Mouse (Mus musculus) testis, adult 2 months (tissue): ENCODE data around the gene Igsf21. TPM values are rescaled to one million over a fixed set of nuclear protein-coding genes. Genes with fewer than 3 reads are reported as not detected.

Experiments used
- H3K27ac ChIP-seq: fragments of 200-500 bp; 2 replicates; pipeline ENCODE4 v1.5.1; 2012; ENCODE audit warnings: low read depth, low read length; ENCODE audit not compliant: control insufficient read depth, insufficient read depth
- H3K27me3 ChIP-seq: fragments of 200-500 bp; 2 replicates; pipeline ENCODE4 v1.6.1; 2012; ENCODE audit warnings: mild to moderate bottlenecking, low read length, moderate library complexity; ENCODE audit not compliant: control insufficient read depth, insufficient read depth
- H3K36me3 ChIP-seq: fragments of 200-500 bp; 2 replicates; pipeline ENCODE4 v1.6.1; 2012; ENCODE audit warnings: mild to moderate bottlenecking, low read length; ENCODE audit not compliant: control insufficient read depth, insufficient read depth
- H3K4me1 ChIP-seq: fragments of 200-500 bp; 2 replicates; pipeline ENCODE4 v1.6.1; 2012; ENCODE audit warnings: low read length; ENCODE audit not compliant: control insufficient read depth, insufficient read depth
- H3K4me3 ChIP-seq: fragments of 200-500 bp; 2 replicates; pipeline ENCODE4 v1.5.1; 2012; ENCODE audit warnings: low read depth, mild to moderate bottlenecking, low read length, moderate library complexity, mixed read lengths; ENCODE audit not compliant: control insufficient read depth
- CTCF ChIP-seq: fragments of 200-500 bp; IDR thresholded peaks from 2 replicates; pipeline ENCODE4 v1.5.1; 2012; ENCODE audit warnings: low read depth, mild to moderate bottlenecking, inconsistent platforms, low read length, moderate library complexity; ENCODE audit not compliant: control insufficient read depth, insufficient read depth, insufficient replicate concordance
- POLR2A ChIP-seq: fragments of 200-500 bp; IDR thresholded peaks from 2 replicates; pipeline ENCODE4 v1.6.1; 2012; ENCODE audit warnings: low read depth, mild to moderate bottlenecking, inconsistent platforms, low read length, moderate library complexity; ENCODE audit not compliant: control insufficient read depth
- polyA plus RNA-seq: library from polyadenylated mRNA; depleted of rRNA; stranded (reverse); fragments of >200 nt; gene quantifications from 2 replicates; pipeline ENCODE4 v1.2.3, GENCODE M21; 2012

The Igsf21 gene
- polyA plus RNA-seq, 1 experiment = 0.41 TPM

GRCm38 (mm10) chr4:140047807-140048362, 198.7 kb downstream of the Igsf21 start:
- no peak for TF ChIP-seq POLR2A
- no peak for TF ChIP-seq CTCF

GRCm38 (mm10) chr4:140043953-140044352, 202.6 kb downstream of the Igsf21 start:
- H3K4me1 ChIP-seq = peaks cover 5% of the 10 kb centered on the region; the same call in 1 of the 2 replicates
- H3K27me3 ChIP-seq = no peaks in the 10 kb centered on the region
- H3K27ac ChIP-seq = no peak overlapping the region
- no peaks in the 10 kb centered on the region for H3K36me3 ChIP-seq
- TF ChIP-seq POLR2A = no peak
- TF ChIP-seq CTCF = no peak
- H3K4me3 ChIP-seq = no peak overlapping the region

More at GRCm38 (mm10) chr4:140047807-140048362, 198.7 kb downstream of the Igsf21 start:
- Histone ChIP-seq H3K4me1 (peaks cover 5% of the 10 kb centered on the region; the same call in 1 of the 2 replicates), H3K27me3 (no peaks in the 10 kb centered on the region), H3K36me3 (no peaks in the 10 kb centered on the region), H3K4me3 (no peak overlapping the region), H3K27ac (no peak overlapping the region)

GRCm38 (mm10) chr4:140038586-140039411, 207.8 kb downstream of the Igsf21 start:
- TF ChIP-seq CTCF (no peak), POLR2A (no peak)
- H3K4me1 ChIP-seq = peaks cover 7% of the 10 kb centered on the region
- H3K27ac ChIP-seq = no peak overlapping the region
- H3K27me3 ChIP-seq = no peaks in the 10 kb centered on the region; the same call in 1 of the 2 replicates
- H3K4me3 ChIP-seq = no peak overlapping the region
- H3K36me3 ChIP-seq = no peaks in the 10 kb centered on the region

- no peaks in the 10 kb centered on the region; the same call in 1 of the 2 replicates for H3K27me3 ChIP-seq
- no peak overlapping the region for H3K27ac ChIP-seq
- no peak overlapping the region for H3K4me3 ChIP-seq
- no peaks in the 10 kb centered on the region for H3K36me3 ChIP-seq
- peaks cover 10% of the 10 kb centered on the region for H3K4me1 ChIP-seq
- TF ChIP-seq CTCF = no peak
Measured at GRCm38 (mm10) chr4:140037784-140038387, 208.7 kb downstream of the Igsf21 start.

- H3K27ac ChIP-seq = no peak overlapping the region
- no peak for TF ChIP-seq POLR2A
- TF ChIP-seq CTCF = no peak
- no peaks in the 10 kb centered on the region; the same call in 1 of the 2 replicates for H3K27me3 ChIP-seq
- H3K4me3 ChIP-seq = no peak overlapping the region
- H3K4me1 ChIP-seq = peaks cover 10% of the 10 kb centered on the region
- H3K36me3 ChIP-seq = no peaks in the 10 kb centered on the region
Measured at GRCm38 (mm10) chr4:140035232-140035631, 211.4 kb downstream of the Igsf21 start.

- H3K27ac ChIP-seq = no peak overlapping the region
- H3K4me3 ChIP-seq = no peak overlapping the region
- H3K27me3 ChIP-seq = no peaks in the 10 kb centered on the region; the same call in 1 of the 2 replicates
- peaks cover 18% of the 10 kb centered on the region for H3K4me1 ChIP-seq
- TF ChIP-seq CTCF (peak; percentile 95), POLR2A (no peak)
- no peaks in the 10 kb centered on the region for H3K36me3 ChIP-seq
Measured at GRCm38 (mm10) chr4:140033394-140033793, 213.2 kb downstream of the Igsf21 start.

GRCm38 (mm10) chr4:140030415-140030814, 216.2 kb downstream of the Igsf21 start:
- Histone ChIP-seq H3K4me1 (peaks cover 18% of the 10 kb centered on the region), H3K27me3 (no peaks in the 10 kb centered on the region; the same call in 1 of the 2 replicates), H3K27ac (no peak overlapping the region), H3K36me3 (no peaks in the 10 kb centered on the region), H3K4me3 (no peak overlapping the region)
- no peak for TF ChIP-seq POLR2A
- peak; percentile 91 for TF ChIP-seq CTCF
